Mouse (Mus musculus) kidney, embryonic 16.5 days (tissue): ENCODE measurements around the gene Slc25a42. TPM values are rescaled to one million over a fixed set of nuclear protein-coding genes. Genes with fewer than 3 reads are reported as not detected.
A peak's percentile ranks its signal among the peaks of the same experiment; 100 is the strongest.

ENCODE experiments used
- ATAC-seq: fragments of 200-750 bp; cut with Nextera tagmentation; 2 replicates; pipeline ENCODE4 v1.8.0; 2017; ENCODE audit warnings: moderate TSS enrichment; ENCODE audit not compliant: low FRiP score, low TSS enrichment
- H3K27ac ChIP-seq: fragments of 300-500 bp; sonication (generic); 2 replicates; pipeline ENCODE4 v1.5.1; 2014; ENCODE audit warnings: low read length
- H3K27me3 ChIP-seq: fragments of 300-500 bp; sonication (generic); 2 replicates; pipeline ENCODE4 v1.6.1; 2014; ENCODE audit warnings: low read length, control low read depth, mixed read lengths; ENCODE audit not compliant: insufficient read depth
- H3K36me3 ChIP-seq: fragments of 300-500 bp; sonication (generic); 2 replicates; pipeline ENCODE4 v1.6.1; 2014; ENCODE audit warnings: low read length, control low read depth, mixed read lengths; ENCODE audit not compliant: insufficient read depth
- H3K4me1 ChIP-seq: fragments of 300-500 bp; sonication (generic); 2 replicates; pipeline ENCODE4 v1.6.1; 2014; ENCODE audit warnings: low read length, control low read depth, mixed read lengths; ENCODE audit not compliant: insufficient read depth
- H3K4me2 ChIP-seq: fragments of 300-500 bp; sonication (generic); replicated peaks from 2 replicates; pipeline ENCODE4 v1.6.1; 2014; ENCODE audit warnings: low read depth, low read length
- H3K4me3 ChIP-seq: fragments of 300-500 bp; sonication (generic); 2 replicates; pipeline ENCODE4 v1.5.1; 2014; ENCODE audit warnings: mild to moderate bottlenecking, low read length
- H3K9ac ChIP-seq: fragments of 300-500 bp; sonication (generic); replicated peaks from 2 replicates; pipeline ENCODE4 v1.6.1; 2014; ENCODE audit warnings: low read length
- H3K9me3 ChIP-seq: fragments of 300-500 bp; sonication (generic); 2 replicates; pipeline ENCODE4 v1.6.1; 2016; ENCODE audit warnings: low read length, control low read depth
- WGBS: fragments of 180-500 bp; shearing (Covaris S2); extraction: QIAGEN DNeasy Blood & Tissue Kit; methylation state at CpG from one replicate; pipeline ENCODE4 v1.1.7; 2014; 5-methylcytosine and 5-hydroxymethylcytosine counted together
- polyA plus RNA-seq: library from polyadenylated mRNA; unstranded; fragments of >200 nt; fragmentation: Nextera tagmentation; extraction: Ambion mirVana; gene quantifications from 2 replicates; pipeline ENCODE4 v1.2.1, GENCODE M21; 2015

The Slc25a42 gene
- polyA plus RNA-seq = 5.0 and 6.4 TPM in 2 replicates

GRCm38 (mm10) chr8:70212112-70213055 is at the start of gene Slc25a42:
Slc25a42 (minus strand) TSS chr8:70212305.
- H3K4me3 ChIP-seq = peak within 1 kb of the TSS; percentile 68
- peak within 1 kb of the TSS; percentile 59 for H3K27ac ChIP-seq
- no peaks in the 10 kb centered on the region for H3K36me3 ChIP-seq
- no peaks in the 10 kb centered on the region for H3K27me3 ChIP-seq
- WGBS = under 1% methylated on average over 66 of the region's 66 CpGs
- peak; percentile 99 for ATAC-seq
- H3K9me3 ChIP-seq = no peaks in the 10 kb centered on the region
- H3K9ac ChIP-seq = peak within 1 kb of the TSS; percentile 64
- H3K4me2 ChIP-seq = peak within 1 kb of the TSS; percentile 97
- peaks cover 15% of the 10 kb centered on the region for H3K4me1 ChIP-seq

- Histone ChIP-seq H3K4me1 (no peaks in the 10 kb centered on the region), H3K4me3 (no peak overlapping the region), H3K4me2 (no peak overlapping the region), H3K27ac (no peak overlapping the region), H3K27me3 (no peaks in the 10 kb centered on the region), H3K9ac (no peak overlapping the region), H3K9me3 (no peaks in the 10 kb centered on the region), H3K36me3 (peaks cover 92% of the 10 kb centered on the region)
- 90% methylated on average over 2 of the region's 2 CpGs for WGBS
- ATAC-seq = no peak
These were observed 46.9 kb upstream of the Slc25a42 start for GRCm38 (mm10) chr8:70259043-70259442.

GRCm38 (mm10) chr8:70258600-70258999 is 46.5 kb upstream of the Slc25a42 start:
- Histone ChIP-seq H3K36me3 (peaks cover 92% of the 10 kb centered on the region), H3K27ac (no peak overlapping the region), H3K4me1 (no peaks in the 10 kb centered on the region), H3K27me3 (no peaks in the 10 kb centered on the region), H3K9me3 (no peaks in the 10 kb centered on the region), H3K9ac (no peak overlapping the region), H3K4me2 (no peak overlapping the region), H3K4me3 (no peak overlapping the region)
- 91% methylated on average over 5 of the region's 5 CpGs for WGBS
- ATAC-seq = no peak

- ATAC-seq = no peak
- Histone ChIP-seq H3K4me3 (no peak overlapping the region), H3K27ac (no peak overlapping the region), H3K4me2 (no peak overlapping the region), H3K36me3 (peaks cover 92% of the 10 kb centered on the region), H3K9me3 (no peaks in the 10 kb centered on the region), H3K9ac (no peak overlapping the region), H3K27me3 (no peaks in the 10 kb centered on the region), H3K4me1 (no peaks in the 10 kb centered on the region)
- WGBS = 52% methylated on average over 3 of the region's 3 CpGs
These were observed 45.4 kb upstream of the Slc25a42 start for GRCm38 (mm10) chr8:70257456-70257855.

- Histone ChIP-seq H3K9me3 (no peaks in the 10 kb centered on the region), H3K27me3 (no peaks in the 10 kb centered on the region), H3K4me3 (no peak overlapping the region), H3K27ac (no peak overlapping the region), H3K4me1 (no peaks in the 10 kb centered on the region), H3K4me2 (no peak overlapping the region), H3K36me3 (peaks cover 90% of the 10 kb centered on the region), H3K9ac (no peak overlapping the region)
- WGBS = 69% methylated on average over 1 of the region's 1 CpGs
- no peak for ATAC-seq
These were observed 42.5 kb upstream of the Slc25a42 start for GRCm38 (mm10) chr8:70254628-70255027.

GRCm38 (mm10) chr8:70247841-70248240 is 35.7 kb upstream of the Slc25a42 start:
- no peak overlapping the region for H3K4me3 ChIP-seq
- H3K9me3 ChIP-seq = no peaks in the 10 kb centered on the region
- H3K36me3 ChIP-seq = peaks cover 67% of the 10 kb centered on the region
- no peaks in the 10 kb centered on the region for H3K4me1 ChIP-seq
- 92% methylated on average over 3 of the region's 3 CpGs for WGBS
- H3K9ac ChIP-seq = no peak overlapping the region
- no peaks in the 10 kb centered on the region for H3K27me3 ChIP-seq
- ATAC-seq = no peak
- no peak overlapping the region for H3K4me2 ChIP-seq
- H3K27ac ChIP-seq = no peak overlapping the region

GRCm38 (mm10) chr8:70246622-70247021 is 34.5 kb upstream of the Slc25a42 start:
- Histone ChIP-seq H3K27ac (no peak overlapping the region), H3K9me3 (no peaks in the 10 kb centered on the region), H3K36me3 (peaks cover 66% of the 10 kb centered on the region), H3K4me2 (no peak overlapping the region), H3K27me3 (no peaks in the 10 kb centered on the region), H3K9ac (no peak overlapping the region), H3K4me3 (no peak overlapping the region), H3K4me1 (no peaks in the 10 kb centered on the region)
- no peak for ATAC-seq
- 88% methylated on average over 6 of the region's 6 CpGs for WGBS

- no peak overlapping the region for H3K9ac ChIP-seq
- no peak overlapping the region for H3K4me3 ChIP-seq
- no peak overlapping the region for H3K4me2 ChIP-seq
- peaks cover 72% of the 10 kb centered on the region for H3K36me3 ChIP-seq
- H3K27ac ChIP-seq = no peak overlapping the region
- ATAC-seq = no peak
- no peaks in the 10 kb centered on the region for H3K27me3 ChIP-seq
- no peaks in the 10 kb centered on the region for H3K9me3 ChIP-seq
- H3K4me1 ChIP-seq = peaks cover 7% of the 10 kb centered on the region
- WGBS = 88% methylated on average over 5 of the region's 5 CpGs
These were observed 28.5 kb upstream of the Slc25a42 start for GRCm38 (mm10) chr8:70240642-70241041.

GRCm38 (mm10) chr8:70237842-70238241 is 25.7 kb upstream of the Slc25a42 start:
- no peak for ATAC-seq
- H3K36me3 ChIP-seq = peaks cover 52% of the 10 kb centered on the region
- H3K27ac ChIP-seq = no peak overlapping the region
- no peak overlapping the region for H3K9ac ChIP-seq
- WGBS = 87% methylated on average over 2 of the region's 2 CpGs
- no peak overlapping the region for H3K4me2 ChIP-seq
- no peak overlapping the region for H3K4me3 ChIP-seq
- H3K4me1 ChIP-seq = peaks cover 21% of the 10 kb centered on the region
- no peaks in the 10 kb centered on the region for H3K27me3 ChIP-seq
- H3K9me3 ChIP-seq = no peaks in the 10 kb centered on the region

GRCm38 (mm10) chr8:70234781-70235128 is 22.6 kb upstream of the Slc25a42 start:
- no peak for ATAC-seq
- H3K9me3 ChIP-seq = no peaks in the 10 kb centered on the region
- peaks cover 28% of the 10 kb centered on the region; the same call in 1 of the 2 replicates for H3K36me3 ChIP-seq
- H3K27ac ChIP-seq = peak overlapping the region; percentile 94
- H3K9ac ChIP-seq = peak overlapping the region; percentile 88
- peak overlapping the region; percentile 85 for H3K4me2 ChIP-seq
- no peaks in the 10 kb centered on the region for H3K27me3 ChIP-seq
- peak overlapping the region; percentile 76 for H3K4me3 ChIP-seq
- WGBS = under 1% methylated on average over 15 of the region's 15 CpGs
- H3K4me1 ChIP-seq = peaks cover 21% of the 10 kb centered on the region
